Mouse (Mus musculus) liver, adult 2 months (tissue): ENCODE measurements around the gene Mettl17.

Experiments
- CTCF ChIP-seq: fragments of 200-500 bp; IDR thresholded peaks from 2 replicates; pipeline ENCODE4 v1.5.1; 2011; ENCODE audit warnings: low read depth, low read length, control low read depth
- POLR2A ChIP-seq: fragments of 200-500 bp; IDR thresholded peaks from 2 replicates; pipeline ENCODE4 v1.6.1; 2011; ENCODE audit warnings: low read length, control low read depth; ENCODE audit not compliant: insufficient read depth; ENCODE audit errors: extremely low read depth

DNA sequence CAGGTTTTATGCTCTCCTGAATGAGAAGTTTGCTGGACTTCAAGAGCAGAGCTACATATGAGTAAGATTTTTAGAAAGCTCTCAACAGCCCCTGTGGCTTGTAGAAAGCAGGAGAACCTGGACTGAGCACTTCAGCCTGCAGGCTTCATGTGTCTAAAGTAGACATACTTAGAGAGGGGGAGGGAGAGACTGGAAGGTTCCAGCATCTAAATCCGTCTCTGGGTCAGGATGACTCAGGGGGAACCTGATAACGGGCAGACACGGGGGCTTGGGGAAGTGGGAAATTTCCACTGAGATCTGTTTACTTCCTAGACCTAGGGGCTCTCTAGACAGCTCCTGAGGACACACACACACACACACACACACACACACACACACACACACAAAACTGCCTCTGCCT is 30.4 kb downstream of the Mettl17 start:
- no peak for TF ChIP-seq POLR2A
- TF ChIP-seq CTCF: no peak
